ENCODE assay signal across 8 mouse cellular contexts in genomic region chr4:138943730-138944129, GRCm38 (mm10). TPM values are rescaled to one million over a fixed set of nuclear protein-coding genes. Genes with fewer than 3 reads are reported as not detected.
DNase-seq lines count a peak whose midpoint lies in the region; ATAC-seq and TF ChIP-seq lines count a peak whose summit lies in the region.

No protein-coding gene starts in this region.

- no peaks in the 10 kb centered on the region for H3K36me3 ChIP-seq in heart, adult 2 months (ENCODE audit: control insufficient read depth, insufficient read depth, low read length)
- H3K36me3 ChIP-seq in kidney, embryonic 16.5 days (ENCODE audit: insufficient read depth, low read length) = no peaks in the 10 kb centered on the region
- H3K36me3 ChIP-seq in liver, embryonic 15.5 days (replicated peaks) = no peaks in the 10 kb centered on the region
- H3K36me3 ChIP-seq in thymus, adult 2 months (ENCODE audit: control insufficient read depth, insufficient read depth, low read length) = no peaks in the 10 kb centered on the region

- H3K4me2 ChIP-seq in kidney, embryonic 16.5 days (replicated peaks; ENCODE audit: low read depth, low read length) = peak overlapping the region; percentile 22; the same call in 1 of the 2 replicates
- H3K4me2 ChIP-seq in liver, embryonic 15.5 days = peak overlapping the region; percentile 43

- peak overlapping the region; percentile 49 for H3K27ac ChIP-seq in heart, adult 2 months
- no peak overlapping the region for H3K27ac ChIP-seq in kidney, embryonic 16.5 days (ENCODE audit: low read length)
- H3K27ac ChIP-seq in liver, embryonic 15.5 days (replicated peaks) = no peak overlapping the region
- peak overlapping the region; percentile 5; the same call in 1 of the 2 replicates for H3K27ac ChIP-seq in thymus, adult 2 months (ENCODE audit: control insufficient read depth, insufficient read depth, low read length)

- 20% methylated on average over 15 of the region's 15 CpGs for WGBS in heart, adult 2 months
- WGBS in kidney, embryonic 16.5 days = 37% methylated on average over 15 of the region's 15 CpGs
- 12% methylated on average over 15 of the region's 15 CpGs for WGBS in liver, embryonic 15.5 days (ENCODE audit: insufficient replicate concordance)
- 9% methylated on average over 15 of the region's 15 CpGs for WGBS in thymus, adult 2 months

- peak overlapping the region; percentile 41 for H3K4me3 ChIP-seq in heart, adult 2 months
- H3K4me3 ChIP-seq in kidney, embryonic 16.5 days (ENCODE audit: low read length) = peak overlapping the region; percentile 25; the same call in 1 of the 2 replicates
- H3K4me3 ChIP-seq in liver, embryonic 15.5 days (replicated peaks) = peak overlapping the region; percentile 45
- peak overlapping the region; percentile 25; the same call in 1 of the 2 replicates for H3K4me3 ChIP-seq in thymus, adult 2 months (ENCODE audit: control insufficient read depth, insufficient read depth, low read length)

- H3K9me3 ChIP-seq in kidney, embryonic 16.5 days (ENCODE audit: low read length) = no peaks in the 10 kb centered on the region
- no peaks in the 10 kb centered on the region for H3K9me3 ChIP-seq in liver, embryonic 15.5 days (replicated peaks)

- TF ChIP-seq EP300 in heart, adult 2 months (IDR thresholded peaks at IDR 0.05; ENCODE audit: insufficient read depth, low read depth, low read length) = 0 out of 2 replicates have a peak, but pooled peaks have one; percentile 27

- DNase-seq in 3134 (ENCODE audit: extremely low read depth, insufficient read length, low spot score) (peak; percentile 68), MEL-GATA-1-ER (ENCODE audit: extremely low read depth, low read depth) (peak; percentile 90)
- DNase-seq in embryo, embryonic 10.5 days (ENCODE audit: low spot score) = peak; percentile 87
- peak; percentile 85 to 86 for DNase-seq in heart, adult 2 months
- peak; percentile 23 for DNase-seq in ovary, postnatal 10 days (ENCODE audit: low spot score)
- peak; percentile 91 for DNase-seq in thymus, adult 2 months

- no peaks in the 10 kb centered on the region for H3K27me3 ChIP-seq in heart, adult 2 months (ENCODE audit: control insufficient read depth, insufficient read depth, low read length)
- H3K27me3 ChIP-seq in kidney, embryonic 16.5 days (ENCODE audit: insufficient read depth, low read length) = no peaks in the 10 kb centered on the region
- H3K27me3 ChIP-seq in liver, embryonic 15.5 days = no peaks in the 10 kb centered on the region
- no peaks in the 10 kb centered on the region for H3K27me3 ChIP-seq in thymus, adult 2 months (ENCODE audit: control insufficient read depth, insufficient read depth, low read length)

- H3K4me1 ChIP-seq in heart, adult 2 months (ENCODE audit: control insufficient read depth, insufficient read depth, low read length) = no peaks in the 10 kb centered on the region
- H3K4me1 ChIP-seq in kidney, embryonic 16.5 days (ENCODE audit: insufficient read depth, low read length) = peaks cover 26% of the 10 kb centered on the region
- H3K4me1 ChIP-seq in liver, embryonic 15.5 days (replicated peaks) = peaks cover 6% of the 10 kb centered on the region
- peaks cover 18% of the 10 kb centered on the region for H3K4me1 ChIP-seq in thymus, adult 2 months (replicated peaks; ENCODE audit: control insufficient read depth, insufficient read depth, low read length)

- H3K79me2 ChIP-seq in heart, adult 2 months (replicated peaks; ENCODE audit: control insufficient read depth, insufficient read depth, low read length) = no peaks in the 10 kb centered on the region

- 0 out of 2 replicates have a peak, but pooled peaks have one; percentile 12 for ATAC-seq in kidney, embryonic 16.5 days (ENCODE audit: low FRiP score, low TSS enrichment)
- peak; percentile 37; the same call in 1 of the 2 replicates for ATAC-seq in liver, embryonic 15.5 days (ENCODE audit: insufficient read depth)

- intact Hi-C loops in heart, adult 2 months (cut with DNase I) = no loop called here

- TF ChIP-seq POLR2A in heart, adult 2 months (IDR thresholded peaks at IDR 0.05; ENCODE audit: insufficient read depth, low read depth, low read length) = peak; percentile 60
- no peak for TF ChIP-seq POLR2A in thymus, adult 2 months (IDR thresholded peaks at IDR 0.05; ENCODE audit: control insufficient read depth, extremely low read depth, insufficient read depth, low read length, poor library complexity)

- TF ChIP-seq CTCF in heart, adult 2 months (IDR thresholded peaks at IDR 0.05) = peak; percentile 71
- TF ChIP-seq CTCF in thymus, adult 2 months (IDR thresholded peaks at IDR 0.05; ENCODE audit: borderline replicate concordance, control insufficient read depth, extremely low read depth, insufficient read depth, low read length, poor library complexity) = peak; percentile 84; the same call in 1 of the 2 replicates

- no peak overlapping the region for H3K9ac ChIP-seq in heart, adult 2 months (ENCODE audit: low read depth, low read length)
- no peak overlapping the region for H3K9ac ChIP-seq in kidney, embryonic 16.5 days (replicated peaks; ENCODE audit: low read length)
- H3K9ac ChIP-seq in liver, embryonic 15.5 days = no peak overlapping the region

RNA-seq across cellular contexts. Expression of gene Rnf186, which starts 23.2 kb away (rescaled TPM):
- not detected for total RNA-seq in heart, adult 2 months (2021)
- polyA plus RNA-seq in heart, adult 2 months (2012; rRNA removed) = 2.0 TPM in 1 of 2 replicates, not detected in the other
- polyA plus RNA-seq in kidney, embryonic 16.5 days (2015; fragmentation: Nextera tagmentation; extraction: Ambion mirVana) = 9.8 and 11.0 TPM in 2 replicates
- polyA plus RNA-seq in liver, embryonic 15.5 days (2015; fragmentation: Nextera tagmentation; extraction: Ambion mirVana) = 0.33 and 0.82 TPM in 2 replicates
- 2.1 and 2.3 TPM in 2 replicates for polyA plus RNA-seq in thymus, adult 2 months (2012; rRNA removed)

RNA-seq across cellular contexts. Expression of gene Tmco4, which starts 29.0 kb away (rescaled TPM):
- total RNA-seq in heart, adult 2 months (2021) = 10 to 100 TPM in 1 of 2 experiments, 1 to 10 TPM in 1; 9.2 to 11.7 TPM
- 8.4 and 12.2 TPM in 2 replicates for polyA plus RNA-seq in heart, adult 2 months (2012; rRNA removed)
- polyA plus RNA-seq in kidney, embryonic 16.5 days (2015; fragmentation: Nextera tagmentation; extraction: Ambion mirVana) = 8.8 and 8.9 TPM in 2 replicates
- 2.9 and 3.8 TPM in 2 replicates for polyA plus RNA-seq in liver, embryonic 15.5 days (2015; fragmentation: Nextera tagmentation; extraction: Ambion mirVana)
- 30.2 and 30.7 TPM in 2 replicates for polyA plus RNA-seq in thymus, adult 2 months (2012; rRNA removed)

RNA-seq across cellular contexts. Expression of gene Otud3, which starts 30.0 kb away (rescaled TPM):
- total RNA-seq in heart, adult 2 months (2021) = 10 to 100 TPM; 10.4 to 11.7 TPM
- polyA plus RNA-seq in heart, adult 2 months (2012; rRNA removed) = 6.1 and 8.8 TPM in 2 replicates
- polyA plus RNA-seq in kidney, embryonic 16.5 days (2015; fragmentation: Nextera tagmentation; extraction: Ambion mirVana) = 3.0 and 3.6 TPM in 2 replicates
- polyA plus RNA-seq in liver, embryonic 15.5 days (2015; fragmentation: Nextera tagmentation; extraction: Ambion mirVana) = 1.4 and 1.6 TPM in 2 replicates
- 8.9 and 9.5 TPM in 2 replicates for polyA plus RNA-seq in thymus, adult 2 months (2012; rRNA removed)

Comparison
In these comparisons a context has a peak if more than half of its experiments do, and no peak if none do; other contexts are left out.
1. DNase-seq: peak in every context shown above with its lines; median percentile 91 in thymus, adult 2 months; 90 in MEL-GATA-1-ER; 87 in embryo, embryonic 10.5 days; 86 in heart, adult 2 months; 68 in 3134; 23 in ovary, postnatal 10 days.
2. H3K27ac ChIP-seq: peak in heart, adult 2 months (single experiment) and thymus, adult 2 months (single experiment); none in kidney, embryonic 16.5 days (single experiment) and liver, embryonic 15.5 days (single experiment).
3. Peak in every context shown above with its lines, with median percentiles within 50 percentile points of each other: H3K4me3 ChIP-seq.